Mouse (Mus musculus) granulocyte monocyte progenitor cell, adult 5-6 weeks (primary cell): ENCODE results near the gene Fkbp10. TPM values are rescaled to one million over a fixed set of nuclear protein-coding genes. Genes with fewer than 3 reads are reported as not detected.

Source experiments
- ATAC-seq: replicated peaks from 2 replicates; pipeline ENCODE4 v1.8.0; 2016; ENCODE audit warnings: mild to moderate bottlenecking, moderate TSS enrichment, inconsistent platforms; ENCODE audit not compliant: poor library complexity, severe bottlenecking
- total RNA-seq, 2 experiments: library from RNA; stranded (forward) in 1 of 2; stranded (reverse) in 1 of 2; fragments of 200-712, 200-1000 nt in 1 of 2; fragments of >200 nt in 1 of 2; fragmentation: Nextera tagmentation in 1 of 2; gene quantifications; 2 replicates each; pipeline ENCODE4 v1.2.3; 2014 to 2017

Fkbp10 gene
- total RNA-seq, 2 experiments from 2014 or later: not detected

DNA sequence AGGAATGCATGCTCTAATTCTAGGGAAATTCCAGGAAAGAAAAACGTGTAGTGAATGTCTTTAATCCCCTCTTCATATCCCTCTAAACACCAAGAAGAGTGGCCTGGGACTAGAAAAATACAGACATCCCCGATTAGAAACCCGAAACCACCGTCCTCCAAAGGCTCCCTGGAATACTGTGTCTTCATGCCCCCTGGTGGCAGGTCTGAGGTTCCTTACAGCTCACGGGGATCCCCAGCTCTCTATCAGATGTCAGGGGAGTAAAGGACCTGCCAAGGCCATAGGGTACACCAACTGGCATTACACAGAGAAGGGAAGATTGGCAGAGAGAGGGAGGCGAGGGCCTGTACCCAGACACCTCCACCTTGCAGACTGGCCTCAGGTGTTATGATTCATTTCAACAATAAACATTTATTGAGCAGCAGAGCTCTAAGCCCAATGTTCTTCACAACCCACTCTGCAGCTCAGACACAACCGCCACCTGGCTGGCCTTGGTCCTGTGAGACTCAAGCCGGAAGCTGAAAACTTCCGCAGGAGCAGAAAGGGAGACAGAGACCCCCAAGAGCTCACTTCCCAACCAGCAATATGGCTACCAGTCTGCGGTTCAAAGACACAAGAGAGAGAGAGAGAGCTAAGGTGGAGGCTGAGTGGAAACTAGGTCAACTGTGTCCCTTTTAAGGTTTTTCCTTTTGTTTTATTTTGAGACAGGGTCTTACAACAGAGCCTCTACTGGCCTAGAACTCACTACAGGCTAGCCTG, 7.2 kb upstream of the Fkbp10 start:
- ATAC-seq: peak; percentile 73; the same call in 1 of the 2 replicates

DNA sequence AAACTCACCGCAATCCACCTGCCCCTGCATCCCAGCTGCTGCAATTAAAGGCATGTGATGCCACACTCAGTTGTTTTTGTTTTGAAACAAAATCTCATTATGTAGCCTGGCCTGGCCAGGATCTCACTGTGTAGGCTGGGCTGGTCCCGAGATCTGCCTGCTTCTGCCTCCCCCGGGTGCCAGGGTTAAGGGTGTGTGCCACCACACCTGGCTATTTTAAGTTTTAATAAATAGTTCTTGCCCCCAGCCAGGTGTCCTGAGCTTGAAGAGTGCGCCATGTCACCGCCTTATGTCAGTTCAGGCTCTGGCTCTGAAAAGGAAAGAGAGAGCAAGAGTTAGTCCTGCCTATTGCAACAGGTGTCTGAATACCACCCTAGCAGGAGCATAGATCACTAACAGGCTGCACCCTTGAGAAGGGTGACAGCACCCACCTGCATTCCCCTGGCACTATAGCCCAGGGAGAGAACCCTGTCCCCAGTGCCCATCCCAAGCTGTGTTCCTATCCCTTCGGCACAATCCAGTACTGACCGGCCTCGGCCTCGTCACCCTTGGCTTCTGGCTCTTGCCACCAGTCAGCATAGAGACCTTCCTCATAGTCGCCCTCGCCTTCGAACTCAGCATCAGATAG, 6.5 kb upstream of the Fkbp10 start:
- ATAC-seq: no peak

DNA sequence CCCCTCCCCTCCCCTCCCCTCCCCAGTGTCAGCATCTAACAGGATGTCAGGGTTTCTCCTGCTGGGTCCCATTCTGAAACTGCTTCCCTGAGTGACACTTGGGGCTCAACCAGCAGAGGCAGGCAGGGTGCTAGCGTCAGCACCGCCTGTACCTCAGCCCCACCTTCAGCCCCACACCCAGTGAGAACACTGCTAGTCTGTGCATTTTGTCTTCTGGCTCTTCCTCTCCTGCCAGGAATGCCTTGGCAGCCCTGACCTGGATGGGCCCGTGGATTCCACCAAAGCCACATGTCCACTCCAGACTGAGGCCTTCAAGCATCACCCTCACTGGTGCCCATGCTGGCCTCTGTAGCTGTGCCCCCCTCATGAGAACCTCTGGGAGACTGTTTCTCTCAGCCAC, 5.8 kb upstream of the Fkbp10 start:
- no peak for ATAC-seq

DNA sequence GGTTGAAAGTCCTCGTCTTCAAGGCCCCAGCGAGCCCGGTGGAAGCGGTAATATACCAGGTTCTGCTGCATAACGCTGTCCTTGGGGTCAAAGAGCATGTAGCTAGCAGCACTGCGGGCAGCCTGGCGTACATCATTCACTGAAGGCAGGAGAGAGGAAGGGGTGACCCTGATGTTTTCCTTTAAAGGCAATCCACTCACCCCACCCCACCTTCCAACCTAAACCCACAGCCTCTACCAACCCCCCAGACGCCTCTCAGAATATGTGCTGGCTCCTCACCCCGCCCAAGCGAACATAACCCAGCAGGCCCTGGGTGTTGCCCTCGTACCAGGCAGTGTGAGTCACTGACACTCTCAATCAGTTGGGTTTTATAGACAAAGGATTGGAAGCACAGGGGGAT, 3.8 kb upstream of the Fkbp10 start:
- no peak for ATAC-seq

DNA sequence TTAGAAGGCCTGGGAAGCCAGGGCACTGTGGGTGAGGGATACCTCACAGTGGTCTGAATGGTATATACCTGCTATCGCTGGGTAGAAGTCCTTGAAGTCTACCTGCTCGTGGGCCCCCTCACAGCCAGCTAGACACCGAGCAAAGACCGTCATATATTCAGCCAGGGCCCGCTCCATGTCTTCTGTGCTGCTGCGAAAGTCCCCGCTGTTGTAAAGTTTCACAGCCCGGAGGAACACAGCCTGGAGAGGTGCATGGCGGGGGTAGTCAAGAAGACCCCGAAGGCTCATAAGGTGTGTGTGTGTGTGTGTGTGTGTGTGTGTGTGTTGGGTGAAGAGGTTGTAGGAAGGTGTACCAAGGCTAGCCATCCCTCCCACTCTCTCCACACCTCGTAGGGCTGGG, 2.0 kb upstream of the Fkbp10 start:
- ATAC-seq: no peak

DNA sequence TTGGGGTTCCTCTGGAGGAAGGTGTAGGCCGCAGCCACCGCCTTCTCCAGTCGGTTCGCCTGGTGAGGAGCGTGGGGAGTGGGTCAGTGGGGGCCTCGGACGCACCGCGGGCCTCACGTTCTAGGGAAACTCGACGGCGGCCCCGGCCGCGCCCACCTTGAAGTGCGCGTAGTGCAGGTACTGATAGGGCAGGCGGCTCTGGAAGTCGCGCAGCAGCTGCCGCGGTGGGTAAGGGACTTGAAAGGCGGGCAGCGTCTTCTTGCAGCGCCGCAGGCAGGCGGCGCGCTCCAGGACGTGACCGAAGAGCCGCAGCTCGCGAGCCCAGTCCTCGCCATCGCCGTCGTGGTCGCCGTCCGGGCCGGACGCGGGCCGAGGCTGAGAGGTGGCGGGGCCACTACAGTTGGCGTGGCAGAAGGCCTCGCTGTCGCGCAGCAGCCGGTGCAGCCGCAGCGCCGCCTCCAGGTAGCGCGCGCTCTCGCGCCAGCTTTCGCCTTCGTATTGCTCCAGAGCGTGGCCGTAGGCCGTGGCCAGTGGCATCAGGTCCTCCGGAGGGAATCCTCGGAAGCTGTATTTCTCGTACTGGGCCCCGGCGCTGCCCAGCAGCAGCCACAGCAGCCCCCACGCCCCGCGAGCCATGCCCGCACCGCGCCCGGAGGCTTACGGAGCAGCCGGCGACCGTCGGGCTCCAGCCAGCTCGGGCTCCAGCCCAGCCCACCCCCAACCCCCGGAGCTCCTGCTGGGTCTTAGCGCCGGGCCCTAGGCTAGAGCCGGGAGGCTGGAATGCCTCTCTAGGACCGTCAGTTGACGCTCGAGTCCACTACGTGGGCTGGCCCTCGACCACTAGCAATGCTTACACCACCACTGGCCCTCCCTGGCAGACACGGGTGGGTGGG, 1.2 kb upstream of the Fkbp10 start, which contains the start of gene P3h4:
TSS of gene P3h4 (minus strand) at position 816 of the 893 bp plus-strand sequence.
- peak; percentile 66 for ATAC-seq

DNA sequence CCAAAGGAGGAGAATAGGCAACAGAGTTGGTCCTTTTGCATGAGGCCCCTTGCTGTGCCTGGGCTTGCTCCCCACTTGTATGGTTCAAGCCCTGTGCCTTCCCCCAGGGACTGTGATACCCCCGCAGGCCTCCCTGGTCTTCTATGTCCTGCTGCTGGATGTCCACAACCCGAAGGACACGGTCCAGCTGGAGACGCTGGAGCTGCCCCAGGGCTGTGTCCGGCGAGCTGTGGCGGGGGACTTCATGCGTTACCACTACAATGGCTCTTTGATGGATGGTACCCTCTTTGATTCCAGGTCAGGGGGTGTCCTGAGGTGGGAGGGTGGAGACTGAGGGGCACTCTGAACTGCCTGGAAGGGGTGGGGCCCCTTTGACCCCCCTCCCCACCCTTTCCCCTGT, 6.0 kb downstream of the Fkbp10 start:
- no peak for ATAC-seq

DNA sequence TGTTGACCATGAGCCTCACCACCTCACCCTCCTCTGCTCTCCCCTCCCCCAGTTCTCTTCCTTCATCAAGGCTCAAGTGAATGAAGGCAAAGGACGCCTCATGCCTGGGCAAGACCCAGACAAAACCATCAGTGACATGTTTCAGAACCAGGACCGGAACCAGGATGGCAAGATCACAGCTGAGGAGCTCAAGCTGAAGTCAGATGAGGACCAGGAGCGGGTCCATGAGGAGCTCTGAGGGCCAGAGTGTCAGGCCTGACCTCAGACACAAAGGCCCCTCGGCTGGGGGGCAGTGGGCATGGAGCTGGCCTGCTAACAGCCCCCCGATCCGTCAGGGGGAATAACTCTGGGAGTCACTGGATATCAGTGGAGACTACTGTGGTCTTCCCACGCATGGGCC, 8.3 kb downstream of the Fkbp10 start:
- ATAC-seq: no peak

DNA sequence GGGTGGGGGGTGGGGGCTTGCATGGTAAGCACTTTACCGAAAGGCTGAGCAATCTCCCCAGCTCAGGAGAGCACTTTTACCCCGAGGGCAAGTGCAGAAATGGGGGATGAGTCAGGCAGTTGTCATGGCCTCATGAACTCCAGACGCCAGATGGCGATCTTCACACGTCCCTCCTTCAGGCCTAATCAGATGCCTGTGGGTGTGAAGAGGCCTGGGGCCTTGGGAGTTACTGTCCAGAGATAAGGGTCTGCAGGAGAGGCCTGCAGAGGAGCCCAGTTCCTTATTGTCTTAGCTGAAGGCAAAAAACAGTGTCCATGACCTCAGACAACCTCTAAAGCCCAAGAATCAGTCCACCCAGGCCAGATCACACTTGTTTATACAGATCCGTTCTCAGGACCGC, 10.4 kb downstream of the Fkbp10 start:
- 0 out of 2 replicates have a peak, but pooled peaks have one; percentile 20 for ATAC-seq

DNA sequence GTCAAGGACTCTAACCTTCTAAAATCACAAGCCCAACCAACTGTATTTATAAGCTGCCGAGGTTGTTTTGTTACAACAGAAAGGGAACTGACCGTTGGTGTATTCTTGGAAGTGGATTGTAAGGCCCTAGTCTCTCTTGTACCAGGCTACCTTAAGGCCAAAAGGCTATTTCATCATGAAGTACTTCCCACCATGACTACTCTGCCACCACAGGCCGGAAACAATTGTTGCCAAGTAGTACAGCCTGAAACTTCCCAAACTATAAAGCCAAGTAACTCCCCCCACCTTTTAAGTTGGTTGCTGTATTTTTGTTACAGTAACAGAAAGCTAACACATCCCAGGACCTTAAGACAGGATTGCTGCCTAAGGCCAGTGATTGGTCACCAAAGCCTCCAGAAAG, 11.3 kb downstream of the Fkbp10 start:
- ATAC-seq: peak; percentile 80

DNA sequence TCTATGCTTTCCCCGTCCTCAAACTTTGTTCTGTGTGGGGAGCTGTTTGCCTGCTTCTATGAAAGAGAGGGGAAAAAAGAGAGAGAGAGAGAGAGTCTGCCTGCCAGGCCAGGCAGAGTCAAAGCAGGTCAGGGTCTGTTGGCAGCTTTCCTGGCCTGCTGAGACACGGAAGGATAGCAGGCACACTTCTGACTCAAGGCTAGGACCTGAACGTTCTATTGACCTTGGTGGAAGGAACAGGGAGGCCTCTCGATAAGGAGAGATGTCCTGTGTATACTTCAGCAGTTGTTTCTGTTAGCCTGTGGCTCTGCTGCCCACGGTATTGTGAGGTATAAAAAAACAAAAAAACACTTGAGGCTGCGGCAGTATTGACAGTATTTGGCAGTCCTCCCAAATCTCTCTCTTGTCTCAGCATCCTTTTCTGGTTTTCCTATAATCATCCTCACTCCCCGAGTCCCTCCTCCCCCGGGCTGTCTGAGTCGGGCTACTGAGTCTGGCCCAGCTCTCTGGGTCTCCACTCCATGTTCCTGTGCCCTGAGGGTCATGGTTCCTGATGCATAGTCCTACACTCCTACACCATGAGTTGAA, 13.2 kb downstream of the Fkbp10 start:
- ATAC-seq: no peak

DNA sequence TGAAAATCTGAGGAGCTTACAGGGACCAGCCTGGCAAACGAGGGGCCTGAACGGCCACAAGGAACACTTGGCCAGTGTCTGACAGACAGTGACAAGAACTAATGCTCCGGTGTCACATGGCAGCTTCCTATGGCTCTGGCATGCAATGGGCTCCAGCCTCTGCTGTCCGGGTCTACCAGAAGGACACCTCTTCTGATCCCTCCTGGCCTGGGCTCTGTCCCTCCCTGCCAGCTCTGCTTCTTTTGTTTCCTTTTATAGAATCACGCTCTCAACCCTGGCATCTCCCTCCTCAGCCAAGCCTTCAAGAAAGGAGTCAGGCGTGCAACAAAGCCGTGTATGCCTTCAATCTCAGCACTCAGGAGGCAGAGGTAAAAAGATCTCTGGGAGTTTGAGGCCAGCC, 14.6 kb downstream of the Fkbp10 start:
- no peak for ATAC-seq

DNA sequence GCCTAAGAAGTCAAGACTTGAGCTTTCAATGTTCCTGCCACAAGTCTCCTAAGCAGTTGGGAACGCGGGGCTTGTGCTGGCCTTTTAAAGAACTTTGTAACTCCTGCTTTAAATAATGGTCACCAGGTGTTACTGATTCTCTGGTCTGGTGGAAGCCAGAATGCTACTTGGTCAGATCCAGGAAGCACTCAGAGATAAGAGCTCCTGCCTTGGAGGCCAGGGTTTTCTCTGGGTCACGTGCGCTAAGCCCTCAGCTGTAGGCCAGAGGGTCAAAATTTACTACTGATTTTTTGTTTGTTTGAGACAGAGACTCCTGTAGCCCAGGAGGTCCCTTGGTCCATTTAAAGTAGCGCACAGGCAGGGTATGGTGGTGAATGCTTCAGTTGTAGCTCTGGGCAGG, 16.5 kb downstream of the Fkbp10 start:
- ATAC-seq: no peak

DNA sequence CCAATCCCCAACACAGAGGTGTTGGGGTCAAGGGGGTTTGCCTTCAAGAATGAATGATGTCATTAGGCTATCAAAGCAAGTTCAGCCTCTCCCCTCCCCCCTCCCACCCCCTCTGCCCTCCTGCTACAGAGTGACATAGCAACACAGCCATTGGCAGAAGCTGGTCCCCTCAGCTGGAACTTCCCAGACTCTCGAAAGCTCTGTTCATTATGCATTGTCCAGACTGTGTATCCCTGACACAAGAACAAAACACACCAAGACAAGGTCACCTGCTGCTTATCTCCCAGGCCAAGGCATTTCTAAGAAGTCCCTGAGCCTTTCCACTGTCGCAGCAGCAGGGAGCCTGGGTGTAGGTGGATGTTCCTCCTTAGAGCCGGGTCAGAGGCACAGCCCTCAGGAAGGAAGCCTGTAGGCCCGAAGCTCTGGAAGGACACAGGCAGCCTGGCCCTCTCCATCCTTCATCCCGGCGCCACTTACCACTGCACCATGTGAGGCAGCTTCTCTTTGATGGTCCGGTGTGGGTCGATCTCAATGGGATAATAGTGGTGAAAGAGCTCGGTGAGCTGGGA, 20.3 kb downstream of the Fkbp10 start:
- no peak for ATAC-seq

DNA sequence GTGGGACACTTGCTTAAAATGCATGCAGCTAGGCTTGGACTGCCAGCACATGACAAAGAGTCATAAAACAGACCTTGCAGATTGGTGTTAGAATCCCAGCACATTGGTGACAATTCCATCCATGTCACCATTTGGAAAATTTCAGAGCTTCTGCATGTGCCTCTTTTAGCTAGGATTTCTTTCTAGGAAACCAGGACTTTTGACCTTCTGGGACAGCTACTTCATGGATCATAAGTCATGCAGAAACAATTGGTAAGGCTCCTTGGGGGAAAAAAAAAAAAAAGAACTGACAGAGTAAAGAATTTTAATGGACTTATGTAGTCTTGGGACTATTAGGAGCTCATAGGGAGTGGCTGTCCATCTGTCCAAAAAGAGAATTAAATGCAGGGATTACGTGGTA, 22.4 kb downstream of the Fkbp10 start:
- no peak for ATAC-seq

DNA sequence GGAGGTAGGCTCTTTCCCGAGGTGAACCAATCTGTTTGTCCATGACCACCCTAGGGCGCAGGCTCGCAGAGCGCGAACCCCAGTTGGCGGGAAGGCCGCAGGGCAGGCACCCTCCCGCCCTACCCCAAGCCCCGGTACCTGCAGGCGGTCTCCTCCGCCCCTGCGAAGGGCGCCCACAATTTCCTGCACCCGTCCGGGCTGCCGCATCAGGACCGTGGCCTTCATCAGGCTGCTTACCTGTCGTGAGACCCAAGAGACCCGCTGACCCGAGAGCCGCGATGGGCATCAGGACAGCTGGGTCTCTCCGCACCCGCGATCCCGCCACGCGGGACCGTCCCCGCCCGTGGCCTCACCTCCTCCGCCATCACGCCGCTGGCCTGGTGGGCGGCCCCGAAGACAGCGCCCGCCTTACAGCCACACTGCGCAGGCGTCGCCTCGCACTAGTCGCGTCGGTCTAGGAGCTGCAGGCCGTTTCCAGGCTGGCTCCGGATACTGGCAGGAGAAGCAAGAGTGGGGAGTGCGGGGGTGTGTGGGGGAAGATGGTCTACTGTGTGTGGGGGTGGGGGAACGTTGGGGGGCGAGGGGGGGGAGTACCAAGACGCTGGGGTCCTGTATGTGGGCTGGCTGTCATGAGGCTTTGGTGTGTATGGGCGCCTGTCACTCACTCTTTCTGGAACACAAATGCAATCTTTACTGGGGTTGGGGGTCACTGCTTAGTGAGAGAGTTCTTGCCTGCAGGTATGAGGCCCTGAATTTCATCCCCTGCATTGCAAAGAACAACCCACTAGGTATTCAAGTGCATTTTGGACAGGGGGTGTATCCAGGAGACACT, 25.4 kb downstream of the Fkbp10 start:
- peak; percentile 95 for ATAC-seq

DNA sequence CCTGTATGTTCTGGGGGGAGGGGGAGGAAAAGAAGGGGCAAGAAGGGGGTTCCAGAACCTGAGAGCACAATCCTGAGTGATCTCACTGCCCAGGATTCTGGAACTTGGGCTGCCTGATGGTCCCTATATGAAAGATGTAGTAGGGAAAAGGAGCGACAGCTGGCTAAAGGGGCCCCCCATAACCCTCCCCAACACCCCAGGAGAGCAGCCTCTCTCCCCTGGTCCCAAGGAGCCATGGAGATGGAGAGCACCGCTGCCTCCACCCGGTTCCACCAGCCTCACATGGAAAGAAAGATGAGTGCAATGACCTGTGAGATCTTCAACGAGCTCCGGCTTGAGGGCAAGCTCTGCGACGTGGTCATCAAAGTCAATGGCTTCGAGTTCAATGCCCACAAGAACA, 26.3 kb downstream of the Fkbp10 start, which contains the start of the genes Nt5c3b and Klhl10:
TSS of gene Nt5c3b (minus strand) at position 12 of the 400 bp plus-strand sequence.
TSS of gene Klhl10 (plus strand) at position 121 of the 400 bp plus-strand sequence.
- ATAC-seq: no peak

DNA sequence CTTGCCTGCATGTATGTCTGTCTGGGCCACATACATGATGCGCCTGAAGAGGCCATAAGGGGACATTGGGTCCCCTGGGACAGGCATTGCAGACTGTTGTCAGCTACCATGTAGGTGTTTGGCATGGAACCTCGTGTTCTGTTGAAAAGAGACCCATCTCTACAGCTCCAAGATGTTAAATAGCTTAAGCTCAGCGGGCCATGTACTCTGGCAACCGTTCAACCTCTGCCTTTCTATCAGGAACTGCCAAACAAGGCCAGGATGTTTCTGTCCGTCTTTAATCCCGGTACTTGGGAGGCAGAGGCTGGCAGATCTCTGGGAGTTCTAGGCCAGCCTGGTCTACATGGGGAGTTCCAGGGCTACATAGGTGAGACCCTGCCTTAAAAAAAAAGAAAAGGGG, 27.1 kb downstream of the Fkbp10 start:
- no peak for ATAC-seq

DNA sequence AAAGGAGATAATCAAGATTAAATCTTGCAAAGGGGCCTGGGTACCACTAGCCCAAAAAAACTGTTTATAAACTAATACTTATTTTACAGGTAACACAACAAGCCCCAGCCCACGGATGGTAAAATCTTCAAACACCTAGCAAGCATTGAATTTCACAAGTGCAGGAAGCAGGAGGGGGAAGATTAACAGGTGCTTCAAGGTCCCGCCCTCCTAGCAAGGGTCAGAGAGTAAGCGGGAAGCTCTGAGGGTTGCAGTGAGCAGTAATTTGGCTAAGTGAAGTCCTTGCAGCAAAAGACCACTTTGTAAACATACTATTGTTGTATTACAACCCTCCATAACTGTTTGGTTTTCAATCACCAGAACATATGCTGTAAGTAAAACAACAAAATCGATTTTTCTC, 41.8 kb downstream of the Fkbp10 start:
- no peak for ATAC-seq
